Mouse (Mus musculus) heart, postnatal 0 days (tissue): ENCODE results near the gene Hist1h1c. TPM values are rescaled to one million over a fixed set of nuclear protein-coding genes. Genes with fewer than 3 reads are reported as not detected.

Source experiments
- ATAC-seq: fragments of 200-750 bp; cut with Nextera tagmentation; 2 replicates; pipeline ENCODE4 v1.8.0; 2017; ENCODE audit warnings: low read depth, moderate number of reproducible peaks, moderate library complexity; ENCODE audit not compliant: insufficient read depth
- DNase-seq: peaks from one replicate; pipeline ENCODE4 v3.0.0-alpha.2; 2016; ENCODE audit warnings: low spot score
- H3K27ac ChIP-seq: fragments of 300-500 bp; sonication (generic); 2 replicates; pipeline ENCODE4 v1.5.1; 2014; ENCODE audit warnings: low read depth, mild to moderate bottlenecking
- H3K27me3 ChIP-seq: fragments of 300-500 bp; sonication (generic); 2 replicates; pipeline ENCODE4 v1.6.1; 2014; ENCODE audit warnings: low read length, mixed read lengths; ENCODE audit not compliant: control insufficient read depth, insufficient read depth
- H3K36me3 ChIP-seq: fragments of 300-500 bp; sonication (generic); replicated peaks from 2 replicates; pipeline ENCODE4 v1.6.1; 2014; ENCODE audit warnings: low read length, mixed read lengths; ENCODE audit not compliant: control insufficient read depth, insufficient read depth
- H3K4me1 ChIP-seq: fragments of 300-500 bp; sonication (generic); 2 replicates; pipeline ENCODE4 v1.6.1; 2014; ENCODE audit warnings: antibody characterized with exemption; ENCODE audit not compliant: control insufficient read depth, insufficient read depth
- H3K4me2 ChIP-seq: fragments of 300-500 bp; sonication (generic); 2 replicates; pipeline ENCODE4 v1.6.1; 2014; ENCODE audit warnings: low read depth, mild to moderate bottlenecking, low read length, moderate library complexity
- H3K4me3 ChIP-seq: fragments of 300-500 bp; sonication (generic); 2 replicates; pipeline ENCODE4 v1.5.1; 2014; ENCODE audit warnings: low read depth, low read length
- H3K9ac ChIP-seq: fragments of 300-500 bp; sonication (generic); replicated peaks from 2 replicates; pipeline ENCODE4 v1.6.1; 2014; ENCODE audit warnings: low read depth, low read length, mixed read lengths
- H3K9me3 ChIP-seq: fragments of 300-500 bp; sonication (generic); replicated peaks from 2 replicates; pipeline ENCODE4 v1.6.1; 2016; ENCODE audit warnings: low read length; ENCODE audit not compliant: control insufficient read depth
- CTCF ChIP-seq: IDR thresholded peaks from 2 replicates; pipeline ENCODE4 v1.5.1; 2016; ENCODE audit warnings: antibody characterized with exemption, control low read depth, low read depth
- EP300 ChIP-seq: IDR thresholded peaks from 2 replicates; pipeline ENCODE4 v1.6.1; 2016; ENCODE audit warnings: antibody characterized with exemption, low read depth
- WGBS: fragments of 180-500 bp; shearing (Covaris S2); extraction: QIAGEN DNeasy Blood & Tissue Kit; methylation state at CpG from one replicate; pipeline ENCODE4 v1.1.7; 2014; 5-methylcytosine and 5-hydroxymethylcytosine counted together
- polyA plus RNA-seq: library from polyadenylated mRNA; unstranded; fragments of >200 nt; fragmentation: Nextera tagmentation; extraction: Ambion mirVana; gene quantifications from 2 replicates; pipeline ENCODE4 v1.2.1, GENCODE M21; 2015
- total RNA-seq: library from RNA; depleted of rRNA; stranded (reverse); fragments of >200 nt; gene quantifications from 2 replicates; pipeline ENCODE4 v1.2.3, GENCODE M21; 2014; ENCODE audit warnings: low replicate concordance

Gene Hist1h1c
- total and polyA plus RNA-seq, 2 experiments from 2014 or later, result 101 to 770 TPM

DNA sequence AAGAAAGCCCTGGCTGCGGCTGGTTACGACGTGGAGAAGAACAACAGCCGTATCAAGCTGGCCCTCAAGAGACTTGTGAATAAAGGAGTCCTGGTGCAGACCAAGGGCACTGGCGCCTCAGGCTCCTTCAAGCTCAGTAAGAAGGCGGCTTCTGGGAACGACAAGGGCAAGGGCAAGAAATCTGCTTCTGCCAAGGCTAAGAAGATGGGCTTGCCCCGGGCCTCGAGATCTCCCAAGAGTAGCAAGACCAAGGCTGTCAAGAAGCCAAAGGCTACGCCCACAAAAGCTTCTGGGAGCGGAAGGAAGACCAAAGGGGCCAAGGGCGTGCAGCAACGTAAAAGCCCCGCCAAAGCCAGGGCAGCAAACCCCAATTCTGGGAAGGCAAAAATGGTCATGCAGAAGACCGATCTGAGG is 42.5 kb upstream of the Hist1h1c start:
- Histone ChIP-seq H3K9me3 (no peaks in the 10 kb centered on the region), H3K9ac (no peak overlapping the region), H3K4me1 (0 out of 2 replicates have a peak, but pooled peaks cover 6% of the 10 kb centered on the region), H3K27me3 (no peaks in the 10 kb centered on the region), H3K27ac (no peak overlapping the region), H3K36me3 (no peaks in the 10 kb centered on the region), H3K4me3 (no peak overlapping the region), H3K4me2 (peak overlapping the region; percentile 14; the same call in 1 of the 2 replicates)
- DNase-seq (no peak), ATAC-seq (no peak)
- 58% methylated on average over 15 of the region's 15 CpGs for WGBS
- TF ChIP-seq CTCF, result no peak
- TF ChIP-seq EP300, result no peak

DNA sequence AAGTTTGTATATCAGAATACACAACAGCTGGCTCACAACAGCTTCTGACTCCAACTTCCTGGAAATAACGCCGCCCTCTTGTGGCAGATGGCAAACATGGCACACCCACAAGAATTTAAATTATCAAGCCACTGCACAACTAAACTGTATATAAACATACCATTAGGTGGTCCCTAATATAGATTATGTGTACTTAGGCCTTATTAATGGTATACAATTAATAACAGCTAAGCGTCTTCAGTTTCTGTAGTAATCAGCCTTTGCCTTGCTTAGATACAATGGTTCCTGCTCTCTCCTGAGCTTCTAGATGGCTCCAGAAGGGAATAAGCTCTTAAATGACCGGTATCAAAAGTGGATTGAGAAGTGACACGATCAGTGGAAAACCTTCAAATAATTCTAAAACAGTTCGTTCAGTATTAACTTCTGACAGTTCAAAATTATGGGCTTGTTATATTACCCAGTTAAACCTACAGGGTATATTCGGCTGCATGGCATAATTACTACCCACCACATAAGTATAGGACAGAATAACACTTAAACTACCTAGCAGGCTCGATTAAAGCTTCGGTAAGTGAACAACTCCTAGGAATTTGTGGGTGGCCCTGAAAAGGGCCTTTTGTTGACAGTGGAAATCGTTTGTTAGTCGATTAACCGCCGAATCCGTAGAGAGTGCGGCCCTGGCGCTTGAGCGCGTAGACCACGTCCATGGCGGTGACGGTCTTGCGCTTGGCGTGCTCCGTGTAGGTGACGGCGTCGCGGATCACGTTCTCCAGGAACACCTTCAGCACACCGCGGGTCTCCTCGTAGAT is 40.9 kb upstream of the Hist1h1c start:
- no peaks in the 10 kb centered on the region for H3K27me3 ChIP-seq
- H3K36me3 ChIP-seq, result no peaks in the 10 kb centered on the region
- DNase-seq (peak; percentile 78), ATAC-seq (peak; percentile 15; the same call in 1 of the 2 replicates)
- TF ChIP-seq CTCF, result peak; percentile 78
- no peak for TF ChIP-seq EP300
- H3K4me1 ChIP-seq, result 0 out of 2 replicates have a peak, but pooled peaks cover 6% of the 10 kb centered on the region
- H3K4me2 ChIP-seq, result peak overlapping the region; percentile 79
- WGBS, result under 1% methylated on average over 24 of the region's 32 CpGs
- H3K9me3 ChIP-seq, result no peaks in the 10 kb centered on the region
- H3K4me3 ChIP-seq, result peak overlapping the region; percentile 50
- H3K27ac ChIP-seq, result peak overlapping the region; percentile 92
- peak overlapping the region; percentile 65 for H3K9ac ChIP-seq

DNA sequence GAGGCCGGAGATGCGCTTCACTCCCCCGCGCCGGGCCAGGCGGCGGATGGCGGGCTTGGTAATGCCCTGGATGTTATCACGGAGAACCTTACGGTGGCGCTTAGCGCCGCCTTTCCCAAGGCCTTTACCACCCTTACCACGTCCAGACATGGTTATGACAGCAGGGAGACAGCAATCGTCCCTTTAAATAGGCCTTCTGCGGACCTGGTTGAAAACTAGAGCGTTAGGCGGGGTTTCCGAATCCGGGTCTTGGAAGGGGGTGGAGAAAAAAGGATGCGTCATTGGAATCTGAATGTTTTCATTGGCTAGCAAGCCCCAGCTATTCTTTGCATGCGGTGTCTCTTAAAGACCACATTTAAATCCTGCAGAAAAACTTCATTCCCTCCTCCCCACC is 40.3 kb upstream of the Hist1h1c start, which contains the start of gene Hist1h4c:
Gene Hist1h4c, minus strand, starts transcription at position 155 of the 394 bp plus-strand sequence.
- Histone ChIP-seq H3K4me2 (peak within 1 kb of the TSS; percentile 79), H3K27ac (peak within 1 kb of the TSS; percentile 92), H3K4me1 (0 out of 2 replicates have a peak, but pooled peaks cover 6% of the 10 kb centered on the region), H3K9me3 (no peaks in the 10 kb centered on the region), H3K36me3 (no peaks in the 10 kb centered on the region), H3K27me3 (no peaks in the 10 kb centered on the region), H3K4me3 (peak within 1 kb of the TSS; percentile 50), H3K9ac (peak within 1 kb of the TSS; percentile 65)
- TF ChIP-seq CTCF, result no peak
- peak; percentile 98 for TF ChIP-seq EP300
- 0% methylated on average over 16 of the region's 22 CpGs for WGBS
- DNase-seq (peak; percentile 99), ATAC-seq (peak; percentile 93)

DNA sequence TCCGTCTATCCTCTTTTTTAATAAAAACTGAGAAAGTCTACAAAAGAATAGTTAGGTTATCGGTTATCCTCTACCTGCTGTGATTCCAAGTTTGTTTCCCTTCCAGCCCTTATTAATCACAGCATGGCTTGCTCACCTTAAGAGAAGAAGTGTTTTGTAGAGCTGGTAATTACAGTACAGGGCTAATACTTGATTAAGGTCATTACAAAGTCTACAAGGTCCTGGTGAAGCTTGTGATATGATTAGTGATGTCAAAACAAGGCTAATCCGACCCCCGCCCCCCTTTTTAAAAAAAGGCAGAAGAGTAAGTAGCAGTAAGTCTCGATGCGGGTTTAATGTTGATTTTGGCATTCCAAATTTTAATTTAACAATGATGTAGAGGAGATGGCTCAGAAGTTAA is 39.6 kb upstream of the Hist1h1c start:
- H3K36me3 ChIP-seq, result no peaks in the 10 kb centered on the region
- ATAC-seq (no peak), DNase-seq (no peak)
- 0 out of 2 replicates have a peak, but pooled peaks cover 6% of the 10 kb centered on the region for H3K4me1 ChIP-seq
- 60% methylated on average over 6 of the region's 6 CpGs for WGBS
- no peak overlapping the region for H3K9ac ChIP-seq
- H3K27ac ChIP-seq, result peak overlapping the region; percentile 92; the same call in 1 of the 2 replicates
- peak overlapping the region; percentile 16; the same call in 1 of the 2 replicates for H3K4me3 ChIP-seq
- no peak for TF ChIP-seq EP300
- TF ChIP-seq CTCF, result no peak
- no peaks in the 10 kb centered on the region for H3K9me3 ChIP-seq
- H3K4me2 ChIP-seq, result peak overlapping the region; percentile 79; the same call in 1 of the 2 replicates
- no peaks in the 10 kb centered on the region for H3K27me3 ChIP-seq

DNA sequence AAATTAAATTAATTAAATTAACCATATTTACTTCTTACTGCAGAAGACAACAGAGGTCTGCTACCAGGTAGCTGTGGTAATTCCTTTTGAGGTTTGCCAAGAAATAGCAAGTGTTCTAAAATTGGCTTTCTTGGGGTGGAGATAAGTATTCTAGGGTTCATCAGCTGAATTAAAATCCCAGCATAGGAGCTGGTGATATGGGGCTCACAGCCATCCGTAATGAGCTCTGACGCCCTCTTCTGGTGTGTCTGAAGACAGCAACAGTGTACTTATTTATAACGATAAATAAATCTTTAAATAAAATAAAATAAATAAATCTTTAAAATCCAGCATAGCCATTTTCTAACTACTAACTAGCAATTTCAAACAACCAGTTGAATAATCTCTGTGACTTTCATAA is 38.8 kb upstream of the Hist1h1c start:
- Histone ChIP-seq H3K4me2 (no peak overlapping the region), H3K27ac (no peak overlapping the region), H3K4me3 (no peak overlapping the region), H3K9ac (no peak overlapping the region), H3K9me3 (no peaks in the 10 kb centered on the region), H3K4me1 (0 out of 2 replicates have a peak, but pooled peaks cover 6% of the 10 kb centered on the region), H3K27me3 (no peaks in the 10 kb centered on the region), H3K36me3 (no peaks in the 10 kb centered on the region)
- DNase-seq (no peak), ATAC-seq (no peak)
- TF ChIP-seq EP300, result no peak
- TF ChIP-seq CTCF, result no peak
- 54% methylated on average over 3 of the region's 3 CpGs for WGBS
